Mouse (Mus musculus): ENCODE data around the gene Tomm34. TPM values are rescaled to one million over a fixed set of nuclear protein-coding genes. Genes with fewer than 3 reads are reported as not detected.

The Tomm34 gene
- polyA plus RNA-seq, 1 experiment from 2014 or later = 60.5 TPM

DNA sequence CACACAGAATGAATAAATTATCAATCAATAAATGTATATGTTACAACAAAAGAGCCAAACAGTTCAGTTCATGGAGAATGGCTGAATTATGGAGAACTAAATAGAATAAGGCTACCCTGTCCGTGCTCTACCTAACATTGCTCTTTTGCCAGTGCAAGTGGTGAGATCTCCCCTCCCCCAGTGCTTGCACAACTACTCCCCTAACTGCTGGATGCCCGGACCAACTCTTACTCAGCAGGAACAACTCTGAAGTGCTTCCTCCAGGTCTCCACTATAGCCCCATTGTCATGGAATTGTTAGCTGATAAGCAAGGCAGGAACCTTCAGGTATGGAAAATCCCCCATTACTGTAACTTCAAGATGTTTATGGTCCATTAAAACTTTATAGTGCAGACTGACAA is 48.9 kb downstream of the Tomm34 start:
- DNase-seq (ENCODE audit: low spot score) (no peak), ATAC-seq (replicated peaks; ENCODE audit: insufficient number of reproducible peaks, low FRiP score, low TSS enrichment, low read depth) (no peak)
- Histone ChIP-seq H3K27ac (replicated peaks; ENCODE audit: low read depth, low read length) (no peak overlapping the region), H3K9me3 (replicated peaks; ENCODE audit: control insufficient read depth, low read length) (no peaks in the 10 kb centered on the region), H3K4me1 (ENCODE audit: control insufficient read depth, insufficient read depth, low read length) (no peaks in the 10 kb centered on the region), H3K9ac (replicated peaks; ENCODE audit: low read length) (no peak overlapping the region), H3K36me3 (replicated peaks; ENCODE audit: control insufficient read depth, insufficient read depth, low read depth, low read length) (peaks cover 2% of the 10 kb centered on the region; the same call in 1 of the 2 replicates), H3K27me3 (ENCODE audit: control insufficient read depth, insufficient read depth, low read length) (no peaks in the 10 kb centered on the region), H3K4me2 (ENCODE audit: low read depth, low read length) (no peak overlapping the region), H3K4me3 (ENCODE audit: low read depth, low read length) (no peak overlapping the region)
- 60% methylated on average over 2 of the region's 2 CpGs for WGBS

DNA sequence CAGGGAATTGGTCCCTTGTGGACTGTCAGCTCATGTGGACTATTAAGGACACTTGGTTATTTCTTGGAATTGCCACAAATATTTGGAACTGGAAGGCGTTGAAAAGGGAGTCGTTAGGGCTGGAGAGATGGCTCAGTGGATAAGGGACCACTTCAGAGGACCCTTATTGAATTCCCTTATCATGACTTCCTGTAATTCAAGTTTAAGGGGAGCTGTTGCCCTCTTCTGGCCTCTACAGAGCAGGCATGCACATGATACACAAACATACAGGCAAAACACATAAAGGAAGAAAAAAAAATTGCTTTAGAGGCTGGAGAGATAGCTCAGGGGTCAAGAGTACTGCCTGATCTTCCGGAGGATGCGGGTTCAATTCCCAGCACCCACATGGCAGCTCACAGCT is 51.0 kb downstream of the Tomm34 start:
- DNase-seq (ENCODE audit: low spot score) (no peak), ATAC-seq (replicated peaks; ENCODE audit: insufficient number of reproducible peaks, low FRiP score, low TSS enrichment, low read depth) (no peak)
- H3K9ac ChIP-seq (replicated peaks; ENCODE audit: low read length) = no peak overlapping the region
- H3K4me2 ChIP-seq (ENCODE audit: low read depth, low read length) = no peak overlapping the region
- 89% methylated on average over 4 of the region's 4 CpGs for WGBS
- H3K36me3 ChIP-seq (replicated peaks; ENCODE audit: control insufficient read depth, insufficient read depth, low read depth, low read length) = peaks cover 7% of the 10 kb centered on the region
- H3K9me3 ChIP-seq (replicated peaks; ENCODE audit: control insufficient read depth, low read length) = no peaks in the 10 kb centered on the region
- no peak overlapping the region for H3K4me3 ChIP-seq (ENCODE audit: low read depth, low read length)
- H3K27ac ChIP-seq (replicated peaks; ENCODE audit: low read depth, low read length) = no peak overlapping the region
- H3K4me1 ChIP-seq (ENCODE audit: control insufficient read depth, insufficient read depth, low read length) = no peaks in the 10 kb centered on the region
- no peaks in the 10 kb centered on the region for H3K27me3 ChIP-seq (ENCODE audit: control insufficient read depth, insufficient read depth, low read length)

DNA sequence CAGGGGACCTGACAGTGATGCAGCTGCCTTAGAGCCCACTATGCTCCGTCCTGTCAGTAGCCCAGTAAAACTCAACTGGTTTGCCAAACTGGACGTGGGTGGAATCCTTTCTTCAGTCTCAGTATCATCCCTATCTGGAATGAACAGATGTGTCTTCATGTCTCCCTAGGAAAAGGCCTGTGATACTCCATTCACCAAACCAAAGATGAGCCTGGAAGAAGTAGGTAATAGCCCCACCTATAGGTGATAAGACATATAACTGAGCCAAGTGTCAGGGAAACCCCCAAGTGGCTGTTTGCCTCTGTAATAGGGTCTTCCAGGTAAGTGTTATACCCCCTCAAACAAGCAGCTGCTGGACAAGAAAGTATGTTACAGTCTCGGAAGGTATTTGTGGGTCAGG is 52.1 kb downstream of the Tomm34 start:
- Histone ChIP-seq H3K4me2 (ENCODE audit: low read depth, low read length) (no peak overlapping the region), H3K9me3 (replicated peaks; ENCODE audit: control insufficient read depth, low read length) (no peaks in the 10 kb centered on the region), H3K27me3 (ENCODE audit: control insufficient read depth, insufficient read depth, low read length) (no peaks in the 10 kb centered on the region), H3K9ac (replicated peaks; ENCODE audit: low read length) (no peak overlapping the region), H3K4me1 (ENCODE audit: control insufficient read depth, insufficient read depth, low read length) (no peaks in the 10 kb centered on the region), H3K36me3 (replicated peaks; ENCODE audit: control insufficient read depth, insufficient read depth, low read depth, low read length) (peaks cover 7% of the 10 kb centered on the region), H3K27ac (replicated peaks; ENCODE audit: low read depth, low read length) (no peak overlapping the region), H3K4me3 (ENCODE audit: low read depth, low read length) (no peak overlapping the region)
- ATAC-seq (replicated peaks; ENCODE audit: insufficient number of reproducible peaks, low FRiP score, low TSS enrichment, low read depth) (0 out of 2 replicates have a peak, but pooled peaks have one; percentile 9), DNase-seq (ENCODE audit: low spot score) (peak; percentile 9)
- 91% methylated on average over 3 of the region's 3 CpGs for WGBS

DNA sequence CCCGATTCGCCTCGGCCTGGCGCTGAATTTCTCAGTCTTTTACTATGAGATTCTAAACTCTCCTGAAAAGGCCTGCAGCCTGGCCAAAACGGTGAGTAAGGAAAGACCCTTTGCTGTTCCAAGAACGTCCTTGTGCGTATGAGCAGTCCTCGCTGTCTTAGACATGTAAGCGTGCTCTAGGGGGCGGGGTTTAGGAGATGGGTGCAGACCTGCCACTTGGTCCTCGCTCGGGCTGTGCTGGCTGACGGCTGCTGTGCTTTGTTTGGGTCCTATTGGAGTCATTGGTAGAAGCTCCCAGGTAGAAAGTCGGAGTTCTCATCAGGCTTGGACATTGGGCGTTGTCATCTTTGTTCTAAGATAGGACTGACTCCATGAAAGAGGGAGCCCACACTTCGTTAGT is 55.7 kb downstream of the Tomm34 start:
- H3K4me1 ChIP-seq (ENCODE audit: control insufficient read depth, insufficient read depth, low read length) = no peaks in the 10 kb centered on the region
- H3K27ac ChIP-seq (replicated peaks; ENCODE audit: low read depth, low read length) = no peak overlapping the region
- WGBS = 94% methylated on average over 16 of the region's 16 CpGs
- DNase-seq (ENCODE audit: low spot score) = no peak
- ATAC-seq (replicated peaks; ENCODE audit: insufficient number of reproducible peaks, low FRiP score, low TSS enrichment, low read depth) = no peak
- no peaks in the 10 kb centered on the region for H3K9me3 ChIP-seq (replicated peaks; ENCODE audit: control insufficient read depth, low read length)
- no peak overlapping the region for H3K4me2 ChIP-seq (ENCODE audit: low read depth, low read length)
- H3K9ac ChIP-seq (replicated peaks; ENCODE audit: low read length) = no peak overlapping the region
- H3K36me3 ChIP-seq (replicated peaks; ENCODE audit: control insufficient read depth, insufficient read depth, low read depth, low read length) = peaks cover 7% of the 10 kb centered on the region
- no peak overlapping the region for H3K4me3 ChIP-seq (ENCODE audit: low read depth, low read length)
- no peaks in the 10 kb centered on the region for H3K27me3 ChIP-seq (ENCODE audit: control insufficient read depth, insufficient read depth, low read length)

DNA sequence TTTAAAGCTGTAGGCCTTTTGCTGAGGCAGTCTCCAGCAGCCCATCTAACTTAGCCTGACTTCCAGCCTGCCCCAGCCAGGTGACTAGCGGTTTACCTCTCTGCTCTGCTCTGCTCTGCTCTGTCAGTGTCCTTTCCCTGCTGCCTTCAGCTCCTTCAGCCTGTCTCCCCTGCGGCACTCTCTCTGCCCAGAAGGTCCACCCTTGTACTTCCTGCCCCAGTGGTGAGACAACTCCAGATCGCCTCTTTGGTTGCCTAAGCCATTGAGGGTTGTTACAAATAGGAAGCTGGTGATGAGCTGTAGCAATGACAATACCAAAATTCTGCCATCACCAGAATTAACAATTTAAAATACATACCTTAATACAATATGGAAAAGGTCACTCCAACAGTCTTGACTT is 60.0 kb downstream of the Tomm34 start:
- Histone ChIP-seq H3K27me3 (ENCODE audit: control insufficient read depth, insufficient read depth, low read length) (no peaks in the 10 kb centered on the region), H3K4me2 (ENCODE audit: low read depth, low read length) (no peak overlapping the region), H3K9ac (replicated peaks; ENCODE audit: low read length) (no peak overlapping the region), H3K9me3 (replicated peaks; ENCODE audit: control insufficient read depth, low read length) (no peaks in the 10 kb centered on the region), H3K27ac (replicated peaks; ENCODE audit: low read depth, low read length) (no peak overlapping the region), H3K36me3 (replicated peaks; ENCODE audit: control insufficient read depth, insufficient read depth, low read depth, low read length) (peaks cover 3% of the 10 kb centered on the region), H3K4me3 (ENCODE audit: low read depth, low read length) (no peak overlapping the region), H3K4me1 (ENCODE audit: control insufficient read depth, insufficient read depth, low read length) (no peaks in the 10 kb centered on the region)
- no peak for ATAC-seq (replicated peaks; ENCODE audit: insufficient number of reproducible peaks, low FRiP score, low TSS enrichment, low read depth)
- WGBS = 84% methylated on average over 3 of the region's 3 CpGs
- DNase-seq (ENCODE audit: low spot score) = no peak

DNA sequence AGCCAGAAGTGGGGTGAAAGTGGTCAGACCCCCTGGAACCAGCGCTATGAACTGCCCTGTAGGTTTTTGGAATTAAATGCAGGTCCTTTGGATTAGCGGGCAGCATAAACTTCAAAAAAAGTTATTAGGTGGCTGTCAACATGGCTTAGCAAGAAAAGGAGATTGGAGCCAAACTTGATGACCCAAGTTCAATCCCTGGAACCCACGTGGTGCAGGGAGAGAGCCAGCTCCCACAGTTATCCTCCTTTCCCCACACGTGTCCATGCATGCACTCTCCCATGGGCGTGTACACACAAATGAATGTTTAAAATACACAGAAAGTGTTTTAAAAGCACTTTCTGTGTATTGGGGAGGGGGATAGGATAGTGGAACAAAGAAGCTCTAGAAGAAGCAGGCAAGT is 60.5 kb downstream of the Tomm34 start:
- Histone ChIP-seq H3K36me3 (replicated peaks; ENCODE audit: control insufficient read depth, insufficient read depth, low read depth, low read length) (no peaks in the 10 kb centered on the region; the same call in none of the 2 replicates), H3K9ac (replicated peaks; ENCODE audit: low read length) (no peak overlapping the region), H3K4me2 (ENCODE audit: low read depth, low read length) (no peak overlapping the region), H3K9me3 (replicated peaks; ENCODE audit: control insufficient read depth, low read length) (no peaks in the 10 kb centered on the region), H3K4me1 (ENCODE audit: control insufficient read depth, insufficient read depth, low read length) (no peaks in the 10 kb centered on the region), H3K27me3 (ENCODE audit: control insufficient read depth, insufficient read depth, low read length) (no peaks in the 10 kb centered on the region), H3K4me3 (ENCODE audit: low read depth, low read length) (no peak overlapping the region), H3K27ac (replicated peaks; ENCODE audit: low read depth, low read length) (no peak overlapping the region)
- DNase-seq (ENCODE audit: low spot score) = no peak
- 87% methylated on average over 5 of the region's 5 CpGs for WGBS
- ATAC-seq (replicated peaks; ENCODE audit: insufficient number of reproducible peaks, low FRiP score, low TSS enrichment, low read depth) = no peak

DNA sequence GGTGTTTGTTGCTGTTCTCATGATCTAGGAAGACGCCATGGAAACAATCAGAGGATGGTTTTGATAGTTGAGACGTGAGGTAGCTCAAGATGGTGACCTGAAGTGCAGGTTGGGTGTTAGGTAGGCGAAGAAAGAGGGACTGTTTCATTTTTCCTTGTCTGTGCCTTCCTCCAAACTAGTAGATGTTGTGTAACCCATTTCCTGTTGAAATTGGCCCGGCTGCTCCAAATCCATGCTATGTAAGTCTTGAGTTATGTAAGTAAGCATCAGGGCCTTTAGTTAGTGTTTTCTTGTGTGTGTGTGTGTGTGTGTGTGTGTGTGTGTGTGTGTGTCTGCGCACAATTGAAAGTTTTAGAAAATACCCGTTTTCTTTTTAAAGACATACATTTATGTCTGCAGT is 61.7 kb downstream of the Tomm34 start:
- ATAC-seq (replicated peaks; ENCODE audit: insufficient number of reproducible peaks, low FRiP score, low TSS enrichment, low read depth) = no peak
- no peaks in the 10 kb centered on the region for H3K4me1 ChIP-seq (ENCODE audit: control insufficient read depth, insufficient read depth, low read length)
- DNase-seq (ENCODE audit: low spot score) = no peak
- H3K27ac ChIP-seq (replicated peaks; ENCODE audit: low read depth, low read length) = no peak overlapping the region
- H3K4me3 ChIP-seq (ENCODE audit: low read depth, low read length) = no peak overlapping the region
- no peak overlapping the region for H3K9ac ChIP-seq (replicated peaks; ENCODE audit: low read length)
- 90% methylated on average over 6 of the region's 6 CpGs for WGBS
- H3K4me2 ChIP-seq (ENCODE audit: low read depth, low read length) = no peak overlapping the region
- H3K36me3 ChIP-seq (replicated peaks; ENCODE audit: control insufficient read depth, insufficient read depth, low read depth, low read length) = no peaks in the 10 kb centered on the region; the same call in none of the 2 replicates
- H3K27me3 ChIP-seq (ENCODE audit: control insufficient read depth, insufficient read depth, low read length) = no peaks in the 10 kb centered on the region
- no peaks in the 10 kb centered on the region for H3K9me3 ChIP-seq (replicated peaks; ENCODE audit: control insufficient read depth, low read length)

DNA sequence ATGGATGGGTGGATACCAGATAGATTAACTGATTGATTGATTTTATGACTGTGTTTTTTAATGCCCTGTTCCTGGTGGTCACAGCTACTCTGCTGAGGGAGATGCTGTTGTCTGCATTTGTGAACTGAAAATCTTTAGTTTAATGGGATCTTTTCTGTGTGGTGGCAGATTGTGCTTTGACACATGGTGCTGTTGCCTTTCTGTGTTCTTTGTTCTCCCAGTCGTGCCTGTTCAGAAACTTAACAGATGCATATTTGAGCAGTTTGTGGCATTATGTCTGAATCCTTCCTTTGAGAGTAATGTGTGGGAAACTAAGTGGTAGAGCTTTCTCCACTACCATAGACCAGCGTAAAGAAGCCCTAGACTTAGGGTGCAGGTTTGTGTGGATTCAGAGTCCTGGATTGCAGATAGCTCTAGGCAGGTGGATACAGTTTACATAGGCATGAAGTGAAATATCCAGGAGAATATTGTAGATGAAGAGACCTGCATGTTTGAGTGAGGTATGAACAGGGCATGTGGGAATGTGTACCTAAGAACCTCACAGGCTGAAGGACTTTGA is 62.9 kb downstream of the Tomm34 start:
- no peak for ATAC-seq (replicated peaks; ENCODE audit: insufficient number of reproducible peaks, low FRiP score, low TSS enrichment, low read depth)
- Histone ChIP-seq H3K27ac (replicated peaks; ENCODE audit: low read depth, low read length) (no peak overlapping the region), H3K9ac (replicated peaks; ENCODE audit: low read length) (no peak overlapping the region), H3K4me1 (ENCODE audit: control insufficient read depth, insufficient read depth, low read length) (no peaks in the 10 kb centered on the region), H3K36me3 (replicated peaks; ENCODE audit: control insufficient read depth, insufficient read depth, low read depth, low read length) (no peaks in the 10 kb centered on the region; the same call in 1 of the 2 replicates), H3K27me3 (ENCODE audit: control insufficient read depth, insufficient read depth, low read length) (no peaks in the 10 kb centered on the region), H3K4me2 (ENCODE audit: low read depth, low read length) (no peak overlapping the region), H3K4me3 (ENCODE audit: low read depth, low read length) (no peak overlapping the region), H3K9me3 (replicated peaks; ENCODE audit: control insufficient read depth, low read length) (no peaks in the 10 kb centered on the region)
- no peak for DNase-seq (ENCODE audit: low spot score)
- 79% methylated on average over 2 of the region's 2 CpGs for WGBS

All from embryonic facial prominence, embryonic 11.5 days (tissue).